Mouse (Mus musculus) CH12.LX (cell line): ENCODE data around the gene Zfp451. TPM values are rescaled to one million over a fixed set of nuclear protein-coding genes. Genes with fewer than 3 reads are reported as not detected.

Experiments
- DNase-seq: peaks from one replicate; pipeline ENCODE4 v3.0.0-alpha.2; 2013; ENCODE audit errors: extremely low read depth
- H3K27ac ChIP-seq: 2 replicates; pipeline ENCODE4 v1.5.1; 2012; ENCODE audit warnings: low read depth, mild to moderate bottlenecking, control low read depth, moderate library complexity; ENCODE audit not compliant: insufficient read depth
- H3K27me3 ChIP-seq: replicated peaks from 2 replicates; pipeline ENCODE3; 2012; ENCODE audit warnings: inconsistent platforms
- H3K36me3 ChIP-seq, 2 experiments: replicated peaks in 1 of 2; 2 replicates each; pipeline versions ENCODE3 to v1.6.1; 2012; ENCODE audit warnings: inconsistent platforms in 1 of 2, low read length in 1 of 2, mild to moderate bottlenecking in 1 of 2, mixed read lengths in 1 of 2, moderate library complexity in 1 of 2; ENCODE audit not compliant: control insufficient read depth in 1 of 2, insufficient read depth in 1 of 2
- H3K4me1 ChIP-seq, 2 experiments: 2 replicates each; pipeline ENCODE4 v1.6.1; 2012; ENCODE audit warnings: inconsistent platforms in 1 of 2, moderate library complexity in 1 of 2; ENCODE audit not compliant: insufficient read depth in 2 of 2, control insufficient read depth in 1 of 2
- H3K4me2 ChIP-seq: 2 replicates; pipeline ENCODE4 v1.6.1; 2012; ENCODE audit warnings: low read depth, mild to moderate bottlenecking, control low read depth; ENCODE audit not compliant: poor library complexity, insufficient read depth, severe bottlenecking
- H3K4me3 ChIP-seq, 3 experiments: fragments of 150-350 bp in 1 of 3; sonication (generic) in 1 of 3; replicated peaks in 1 of 3; 2 replicates each; pipeline versions ENCODE3 to v1.5.1; 2011 to 2012; ENCODE audit warnings: low read depth in 2 of 3, low read length in 2 of 3, mild to moderate bottlenecking in 2 of 3, moderate library complexity in 2 of 3, control low read depth in 1 of 3, improper control_type of control experiment in 1 of 3, inconsistent platforms in 1 of 3, mixed read lengths in 1 of 3; ENCODE audit not compliant: poor library complexity in 1 of 3
- H3K79me2 ChIP-seq: replicated peaks from 2 replicates; pipeline ENCODE4 v1.6.1; 2012; ENCODE audit warnings: mild to moderate bottlenecking, moderate library complexity; ENCODE audit not compliant: control insufficient read depth, poor library complexity, insufficient read depth, severe bottlenecking; ENCODE audit errors: extremely low read depth
- H3K9ac ChIP-seq: 2 replicates; pipeline ENCODE4 v1.6.1; 2012; ENCODE audit warnings: low read depth, mild to moderate bottlenecking, control low read depth, moderate library complexity; ENCODE audit not compliant: insufficient read depth
- H3K9me3 ChIP-seq: replicated peaks from 2 replicates; pipeline ENCODE3; 2012; ENCODE audit warnings: low read length, inconsistent platforms, mixed read lengths
- BHLHE40 ChIP-seq: IDR thresholded peaks from 2 replicates; pipeline ENCODE4 v1.6.1; 2011; ENCODE audit warnings: mild to moderate bottlenecking, low read depth, low read length, improper control_type of control experiment
- CHD1 ChIP-seq: IDR thresholded peaks from 2 replicates; pipeline ENCODE4 v1.6.1; 2012; ENCODE audit warnings: low read depth, low read length, improper control_type of control experiment, inconsistent platforms
- CHD2 ChIP-seq: IDR thresholded peaks from 2 replicates; pipeline ENCODE4 v1.6.1; 2011; ENCODE audit warnings: low read length, improper control_type of control experiment
- CTCF ChIP-seq, 2 experiments: IDR thresholded peaks in 1 of 2; conservative IDR thresholded peaks in 1 of 2; 2 replicates each; pipeline ENCODE4 v1.5.1; 2011 to 2012; ENCODE audit warnings: low read depth in 2 of 2, low read length in 2 of 2, improper control_type of control experiment in 1 of 2, inconsistent platforms in 1 of 2, mild to moderate bottlenecking in 1 of 2, moderate library complexity in 1 of 2
- E2F4 ChIP-seq: IDR thresholded peaks from 2 replicates; pipeline ENCODE4 v1.6.1; 2011; ENCODE audit warnings: low read depth, low read length, improper control_type of control experiment; ENCODE audit not compliant: insufficient replicate concordance
- HCFC1 ChIP-seq: IDR thresholded peaks from 2 replicates; pipeline ENCODE4 v1.6.1; 2012; ENCODE audit warnings: low read depth, mild to moderate bottlenecking, inconsistent platforms, low read length, improper control_type of control experiment
- IRF4 ChIP-seq: IDR thresholded peaks from 2 replicates; pipeline ENCODE4 v1.6.1; 2014; ENCODE audit warnings: low read depth, mild to moderate bottlenecking, inconsistent platforms, low read length, improper control_type of control experiment
- JUN ChIP-seq: IDR thresholded peaks from 2 replicates; pipeline ENCODE4 v1.6.1; 2011; ENCODE audit warnings: low read depth, mild to moderate bottlenecking, low read length, improper control_type of control experiment, moderate library complexity; ENCODE audit not compliant: insufficient read depth
- JUND ChIP-seq: conservative IDR thresholded peaks from 2 replicates; pipeline ENCODE4 v1.6.1; 2011; ENCODE audit warnings: low read depth, low read length, improper control_type of control experiment
- KAT2A ChIP-seq: IDR thresholded peaks from 2 replicates; pipeline ENCODE4 v1.6.1; 2012; ENCODE audit warnings: low read length, improper control_type of control experiment, inconsistent platforms; ENCODE audit not compliant: insufficient replicate concordance
- MAFK ChIP-seq: IDR thresholded peaks from 2 replicates; pipeline ENCODE4 v1.6.1; 2011; ENCODE audit warnings: low read length, improper control_type of control experiment; ENCODE audit not compliant: insufficient replicate concordance
- MAX ChIP-seq: IDR thresholded peaks from 2 replicates; pipeline ENCODE4 v1.6.1; 2011; ENCODE audit warnings: low read length, improper control_type of control experiment
- MAZ ChIP-seq: IDR thresholded peaks from 2 replicates; pipeline ENCODE4 v1.6.1; 2012; ENCODE audit warnings: low read depth, mild to moderate bottlenecking, inconsistent platforms, low read length, improper control_type of control experiment, moderate library complexity
- MEF2A ChIP-seq: IDR thresholded peaks from 2 replicates; pipeline ENCODE4 v1.6.1; 2014; ENCODE audit warnings: low read depth, mild to moderate bottlenecking, inconsistent platforms, low read length, improper control_type of control experiment, borderline replicate concordance
- MXI1 ChIP-seq: IDR thresholded peaks from 2 replicates; pipeline ENCODE4 v1.6.1; 2011; ENCODE audit warnings: mild to moderate bottlenecking, low read depth, low read length, improper control_type of control experiment
- NELFE ChIP-seq: IDR thresholded peaks from 2 replicates; pipeline ENCODE4 v1.6.1; 2011; ENCODE audit warnings: low read depth, low read length, improper control_type of control experiment
- POLR2AphosphoS2 ChIP-seq: IDR thresholded peaks from 2 replicates; pipeline ENCODE4 v1.6.1; 2011; ENCODE audit warnings: low read depth, low read length, improper control_type of control experiment
- SIN3A ChIP-seq: IDR thresholded peaks from 2 replicates; pipeline ENCODE4 v1.6.1; 2012; ENCODE audit warnings: low read length, improper control_type of control experiment, inconsistent platforms
- SMC3 ChIP-seq: IDR thresholded peaks from 2 replicates; pipeline ENCODE4 v1.6.1; 2011; ENCODE audit warnings: low read depth, low read length, improper control_type of control experiment
- TCF12 ChIP-seq: IDR thresholded peaks from 2 replicates; pipeline ENCODE4 v1.6.1; 2014; ENCODE audit warnings: low read depth, mild to moderate bottlenecking, inconsistent platforms, low read length, improper control_type of control experiment
- UBTF ChIP-seq: IDR thresholded peaks from 2 replicates; pipeline ENCODE4 v1.6.1; 2012; ENCODE audit warnings: low read depth, mild to moderate bottlenecking, inconsistent platforms, low read length, improper control_type of control experiment, moderate library complexity
- USF1 ChIP-seq: IDR thresholded peaks from 2 replicates; pipeline ENCODE4 v1.6.1; 2014; ENCODE audit warnings: low read depth, mild to moderate bottlenecking, inconsistent platforms, low read length, improper control_type of control experiment
- USF2 ChIP-seq: conservative IDR thresholded peaks from 2 replicates; pipeline ENCODE4 v1.6.1; 2011; ENCODE audit warnings: low read depth, low read length, improper control_type of control experiment
- ZKSCAN1 ChIP-seq: IDR thresholded peaks from 2 replicates; pipeline ENCODE4 v1.6.1; 2012; ENCODE audit warnings: low read depth, inconsistent platforms, low read length, improper control_type of control experiment, borderline replicate concordance
- ZMIZ1 ChIP-seq: IDR thresholded peaks from 2 replicates; pipeline ENCODE4 v1.6.1; 2012; ENCODE audit warnings: low read depth, mild to moderate bottlenecking, inconsistent platforms, low read length, improper control_type of control experiment
- dilution Hi-C: fragments of 300-500 bp; cut with MboI; formaldehyde crosslinking; loops from 2 replicates; pipeline ENCODE4 v1.14.3; 2020; ENCODE audit warnings: low sequenced_read_pairs; ENCODE audit not compliant: extremely low pct_unique_long_range_greater_than_20kb, extremely low pct_ligation_motif_present
- in situ Hi-C: fragments of 300-500 bp; cut with MboI; formaldehyde crosslinking; loops from 3 replicates; pipeline ENCODE4 v1.14.3; 2019; ENCODE audit warnings: low sequenced_read_pairs, low pct_ligation_motif_present, low pct_unique_long_range_greater_than_20kb, mixed read lengths
- polyA plus RNA-seq: library from polyadenylated mRNA; unstranded; fragments of >175 nt; gene quantifications from 2 replicates; pipeline ENCODE4 v1.2.1, GENCODE M21; 2012; ENCODE audit warnings: low read depth; ENCODE audit not compliant: insufficient read length
- total RNA-seq, 2 experiments: library from RNA; depleted of rRNA; stranded (reverse); fragments of 300-350 nt in 1 of 2; fragments of >200 nt in 1 of 2; gene quantifications; 2 replicates each; pipeline ENCODE4 v1.2.3; 2012 to 2014

Gene Zfp451
- total and polyA plus RNA-seq, 3 experiments = 13.9 to 23.0 (median 20.5) TPM

- Histone ChIP-seq H3K4me1 (peaks cover 0 to 15% of the 10 kb centered on the region in 2 experiments; a peak in 2 of 4 replicates), H3K4me3 (no peak overlapping the region), H3K27me3 (no peaks in the 10 kb centered on the region), H3K9me3 (no peaks in the 10 kb centered on the region), H3K36me3 (peaks cover 12 to 41% of the 10 kb centered on the region in 2 experiments), H3K27ac (no peak overlapping the region), H3K79me2 (no peaks in the 10 kb centered on the region), H3K9ac (no peak overlapping the region), H3K4me2 (no peak overlapping the region)
- TF ChIP-seq JUN (no peak), MEF2A (no peak), USF1 (no peak), MXI1 (no peak), MAFK (no peak), NELFE (no peak), CTCF (conservative IDR thresholded peaks at IDR 0.05 in 1 of 2, IDR thresholded peaks at IDR 0.05 in 1 of 2; ENCODE audit: low read depth in 2 of 2, low read length in 2 of 2) (no peak), KAT2A (no peak), E2F4 (no peak), IRF4 (no peak), BHLHE40 (no peak), USF2 (no peak), HCFC1 (no peak)
- dilution Hi-C loops = no loop called here
- no peak for DNase-seq
- in situ Hi-C loops = no loop called here
Measured at GRCm38 (mm10) chr1:33784561-33784960, 29.8 kb downstream of the Zfp451 start.

- H3K4me2 ChIP-seq = no peak overlapping the region
- in situ Hi-C loops = no loop called here
- peaks cover 31 to 68% of the 10 kb centered on the region in 2 experiments for H3K36me3 ChIP-seq
- no peaks in the 10 kb centered on the region for H3K9me3 ChIP-seq
- H3K4me3 ChIP-seq = no peak overlapping the region
- no peaks in the 10 kb centered on the region for H3K27me3 ChIP-seq
- peaks cover 0 to 6% of the 10 kb centered on the region in 2 experiments; a peak in 1 of 4 replicates for H3K4me1 ChIP-seq
- DNase-seq = no peak
- dilution Hi-C loops = no loop called here
- no peak overlapping the region for H3K9ac ChIP-seq
- no peaks in the 10 kb centered on the region for H3K79me2 ChIP-seq
- no peak overlapping the region for H3K27ac ChIP-seq
- no peak for TF ChIP-seq MEF2A
- no peak for TF ChIP-seq USF2
- TF ChIP-seq ZMIZ1 = no peak
- no peak for TF ChIP-seq POLR2AphosphoS2
- TF ChIP-seq CTCF (conservative IDR thresholded peaks at IDR 0.05 in 1 of 2, IDR thresholded peaks at IDR 0.05 in 1 of 2; ENCODE audit: low read depth in 2 of 2, low read length in 2 of 2) = no peak
- no peak for TF ChIP-seq CHD1
- no peak for TF ChIP-seq UBTF
- TF ChIP-seq BHLHE40 = no peak
- no peak for TF ChIP-seq TCF12
- no peak for TF ChIP-seq MAZ
- TF ChIP-seq NELFE = no peak
- TF ChIP-seq JUND = no peak
- TF ChIP-seq SMC3 = no peak
- no peak for TF ChIP-seq CHD2
- no peak for TF ChIP-seq SIN3A
- no peak for TF ChIP-seq ZKSCAN1
- no peak for TF ChIP-seq MAX
Measured at GRCm38 (mm10) chr1:33776175-33776611, 38.2 kb downstream of the Zfp451 start.
